Mouse (Mus musculus): ENCODE measurements around the gene Fads3. TPM values are rescaled to one million over a fixed set of nuclear protein-coding genes. Genes with fewer than 3 reads are reported as not detected.

Gene Fads3
- polyA plus RNA-seq, 1 experiment: 3.1 TPM

DNA sequence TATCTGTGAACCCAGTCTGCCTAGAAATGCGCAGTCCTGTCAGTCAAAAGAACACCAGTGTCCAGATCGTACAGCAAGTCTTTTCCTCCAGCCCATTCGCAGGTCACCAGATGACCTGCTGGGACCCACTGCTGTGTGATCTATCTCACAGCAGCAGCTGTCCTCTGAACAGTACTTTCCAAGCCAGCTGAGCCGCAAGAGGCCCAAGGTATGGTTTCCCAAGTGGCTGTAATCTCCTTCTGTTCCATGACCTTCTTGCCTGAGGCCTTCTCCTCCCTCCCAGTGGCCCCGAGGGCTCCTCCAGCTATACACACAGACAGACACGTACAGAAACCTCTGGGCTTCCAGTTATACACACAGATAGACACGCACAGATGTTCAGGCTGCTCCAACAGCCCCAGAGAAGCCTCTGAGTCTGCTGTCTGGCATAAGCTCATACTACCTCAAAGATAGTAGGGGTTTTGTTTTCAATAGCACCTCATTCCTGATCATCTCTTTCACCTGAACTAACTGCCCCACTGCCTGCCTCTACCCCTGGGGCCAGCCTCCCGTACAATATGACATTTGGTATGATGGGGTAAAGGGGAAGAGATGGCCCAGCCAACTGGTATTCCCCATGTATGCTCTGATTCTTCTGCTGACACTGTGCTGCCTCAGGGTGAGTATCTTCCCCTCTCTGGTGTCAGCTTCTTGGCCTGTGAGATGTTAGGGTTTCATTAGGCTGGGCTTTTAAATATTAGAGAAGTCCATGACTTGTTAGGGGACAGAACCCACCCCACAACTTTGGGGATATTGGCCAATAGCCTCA lies 19.6 kb downstream of the Fads3 start:
- Histone ChIP-seq H3K4me3 (ENCODE audit: low read depth, low read length) (no peak overlapping the region), H3K36me3 (ENCODE audit: control insufficient read depth, insufficient read depth, low read length, poor library complexity, severe bottlenecking) (no peaks in the 10 kb centered on the region), H3K9ac (ENCODE audit: low read depth, poor library complexity, severe bottlenecking) (no peak overlapping the region), H3K27ac (ENCODE audit: insufficient read depth, low read length) (no peak overlapping the region), H3K27me3 (ENCODE audit: control insufficient read depth, insufficient read depth, low read length, poor library complexity, severe bottlenecking) (no peaks in the 10 kb centered on the region), H3K4me1 (ENCODE audit: control insufficient read depth, insufficient read depth, low read length) (no peaks in the 10 kb centered on the region), H3K9me3 (replicated peaks; ENCODE audit: control insufficient read depth, insufficient read depth, low read length, poor library complexity, severe bottlenecking) (no peaks in the 10 kb centered on the region)
- TF ChIP-seq CTCF (IDR thresholded peaks at IDR 0.05; ENCODE audit: low read depth, low read length) (no peak), POLR2A (IDR thresholded peaks at IDR 0.05; ENCODE audit: insufficient read depth, low read length) (no peak), EP300 (IDR thresholded peaks at IDR 0.05; ENCODE audit: insufficient read depth, low read depth, low read length) (no peak)

DNA sequence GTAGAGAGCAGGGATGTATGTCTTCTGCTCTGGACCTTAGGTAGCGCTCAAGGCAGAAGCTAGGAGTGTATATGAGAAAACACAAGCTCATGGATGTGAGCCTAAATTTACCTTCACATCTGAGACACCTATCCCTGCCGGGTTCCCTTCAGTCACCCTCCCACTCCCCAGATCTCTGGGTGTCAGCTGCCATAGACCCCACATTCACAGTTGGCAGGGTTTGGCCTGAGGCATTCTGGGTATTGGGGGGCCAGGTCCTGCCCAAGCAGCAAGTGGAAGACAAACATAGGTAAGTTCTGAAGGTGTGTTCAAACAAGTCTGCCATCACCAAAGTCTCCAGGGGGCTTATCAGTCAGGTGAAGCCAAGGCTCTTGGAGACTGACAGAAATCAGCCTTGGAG lies 20.3 kb downstream of the Fads3 start:
- no peak overlapping the region for H3K27ac ChIP-seq (ENCODE audit: insufficient read depth, low read length)
- H3K4me3 ChIP-seq (ENCODE audit: low read depth, low read length): no peak overlapping the region
- no peaks in the 10 kb centered on the region for H3K9me3 ChIP-seq (replicated peaks; ENCODE audit: control insufficient read depth, insufficient read depth, low read length, poor library complexity, severe bottlenecking)
- no peaks in the 10 kb centered on the region for H3K4me1 ChIP-seq (ENCODE audit: control insufficient read depth, insufficient read depth, low read length)
- no peak overlapping the region for H3K9ac ChIP-seq (ENCODE audit: low read depth, poor library complexity, severe bottlenecking)
- H3K27me3 ChIP-seq (ENCODE audit: control insufficient read depth, insufficient read depth, low read length, poor library complexity, severe bottlenecking): no peaks in the 10 kb centered on the region
- TF ChIP-seq EP300 (IDR thresholded peaks at IDR 0.05; ENCODE audit: insufficient read depth, low read depth, low read length) (no peak), POLR2A (IDR thresholded peaks at IDR 0.05; ENCODE audit: insufficient read depth, low read length) (no peak), CTCF (IDR thresholded peaks at IDR 0.05; ENCODE audit: low read depth, low read length) (no peak)
- H3K36me3 ChIP-seq (ENCODE audit: control insufficient read depth, insufficient read depth, low read length, poor library complexity, severe bottlenecking): 0 out of 2 replicates have a peak, but pooled peaks cover 2% of the 10 kb centered on the region

DNA sequence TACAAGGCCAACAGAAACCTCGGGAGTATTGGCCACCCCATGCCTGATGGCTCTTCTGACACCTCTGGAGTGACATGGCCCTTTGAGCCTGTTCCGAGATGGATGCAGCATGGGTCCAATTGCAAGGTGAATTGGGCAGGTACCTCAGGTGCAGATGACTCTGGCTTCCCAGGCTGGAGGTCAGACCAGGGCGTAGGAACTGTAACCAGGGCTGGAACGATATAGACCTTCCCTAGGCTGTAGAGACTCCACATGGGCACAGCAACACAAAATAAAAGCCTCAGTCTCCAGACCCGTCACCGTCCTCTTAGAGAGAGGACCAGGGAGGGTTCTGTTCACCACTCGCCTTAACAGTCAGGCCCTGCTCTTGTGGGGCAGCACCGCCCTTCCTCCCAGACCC lies 20.9 kb downstream of the Fads3 start:
- 0 out of 2 replicates have a peak, but pooled peaks cover 2% of the 10 kb centered on the region for H3K36me3 ChIP-seq (ENCODE audit: control insufficient read depth, insufficient read depth, low read length, poor library complexity, severe bottlenecking)
- TF ChIP-seq POLR2A (IDR thresholded peaks at IDR 0.05; ENCODE audit: insufficient read depth, low read length): no peak
- no peak for TF ChIP-seq EP300 (IDR thresholded peaks at IDR 0.05; ENCODE audit: insufficient read depth, low read depth, low read length)
- TF ChIP-seq CTCF (IDR thresholded peaks at IDR 0.05; ENCODE audit: low read depth, low read length): no peak

GRCm38 (mm10) chr19:10062862-10063261 lies 21.5 kb downstream of the Fads3 start:
- no peaks in the 10 kb centered on the region for H3K27me3 ChIP-seq (ENCODE audit: control insufficient read depth, insufficient read depth, low read length, poor library complexity, severe bottlenecking)
- no peak for TF ChIP-seq CTCF (IDR thresholded peaks at IDR 0.05; ENCODE audit: low read depth, low read length)
- TF ChIP-seq POLR2A (IDR thresholded peaks at IDR 0.05; ENCODE audit: insufficient read depth, low read length): no peak
- no peak for TF ChIP-seq EP300 (IDR thresholded peaks at IDR 0.05; ENCODE audit: insufficient read depth, low read depth, low read length)
- H3K4me3 ChIP-seq (ENCODE audit: low read depth, low read length): no peak overlapping the region
- H3K27ac ChIP-seq (ENCODE audit: insufficient read depth, low read length): no peak overlapping the region
- H3K9ac ChIP-seq (ENCODE audit: low read depth, poor library complexity, severe bottlenecking): no peak overlapping the region
- no peaks in the 10 kb centered on the region for H3K9me3 ChIP-seq (replicated peaks; ENCODE audit: control insufficient read depth, insufficient read depth, low read length, poor library complexity, severe bottlenecking)
- H3K4me1 ChIP-seq (ENCODE audit: control insufficient read depth, insufficient read depth, low read length): no peaks in the 10 kb centered on the region
- 0 out of 2 replicates have a peak, but pooled peaks cover 2% of the 10 kb centered on the region for H3K36me3 ChIP-seq (ENCODE audit: control insufficient read depth, insufficient read depth, low read length, poor library complexity, severe bottlenecking)

More for the DNA sequence above, 20.9 kb downstream of the Fads3 start:
- Histone ChIP-seq H3K27me3 (ENCODE audit: control insufficient read depth, insufficient read depth, low read length, poor library complexity, severe bottlenecking) (no peaks in the 10 kb centered on the region), H3K27ac (ENCODE audit: insufficient read depth, low read length) (no peak overlapping the region), H3K4me3 (ENCODE audit: low read depth, low read length) (no peak overlapping the region), H3K4me1 (ENCODE audit: control insufficient read depth, insufficient read depth, low read length) (no peaks in the 10 kb centered on the region), H3K9me3 (replicated peaks; ENCODE audit: control insufficient read depth, insufficient read depth, low read length, poor library complexity, severe bottlenecking) (no peaks in the 10 kb centered on the region), H3K9ac (ENCODE audit: low read depth, poor library complexity, severe bottlenecking) (no peak overlapping the region)

GRCm38 (mm10) chr19:10064173-10065012 lies 23.0 kb downstream of the Fads3 start:
- H3K4me3 ChIP-seq (ENCODE audit: low read depth, low read length): no peak overlapping the region
- no peak overlapping the region for H3K9ac ChIP-seq (ENCODE audit: low read depth, poor library complexity, severe bottlenecking)
- H3K4me1 ChIP-seq (ENCODE audit: control insufficient read depth, insufficient read depth, low read length): no peaks in the 10 kb centered on the region
- TF ChIP-seq CTCF (IDR thresholded peaks at IDR 0.05; ENCODE audit: low read depth, low read length) (no peak), POLR2A (IDR thresholded peaks at IDR 0.05; ENCODE audit: insufficient read depth, low read length) (no peak), EP300 (IDR thresholded peaks at IDR 0.05; ENCODE audit: insufficient read depth, low read depth, low read length) (no peak)
- 0 out of 2 replicates have a peak, but pooled peaks cover 2% of the 10 kb centered on the region for H3K36me3 ChIP-seq (ENCODE audit: control insufficient read depth, insufficient read depth, low read length, poor library complexity, severe bottlenecking)
- no peak overlapping the region for H3K27ac ChIP-seq (ENCODE audit: insufficient read depth, low read length)
- H3K9me3 ChIP-seq (replicated peaks; ENCODE audit: control insufficient read depth, insufficient read depth, low read length, poor library complexity, severe bottlenecking): no peaks in the 10 kb centered on the region
- H3K27me3 ChIP-seq (ENCODE audit: control insufficient read depth, insufficient read depth, low read length, poor library complexity, severe bottlenecking): no peaks in the 10 kb centered on the region
